Mouse (Mus musculus): Measurements from ENCODE around the gene Carhsp1. TPM values are rescaled to one million over a fixed set of nuclear protein-coding genes. Genes with fewer than 3 reads are reported as not detected.

Gene Carhsp1
- total and polyA plus RNA-seq, 2 experiments, result 55.6 to 126 TPM

- H3K27ac ChIP-seq (replicated peaks; ENCODE audit: insufficient read depth, low read depth, low read length), result no peak overlapping the region
- no peaks in the 10 kb centered on the region for H3K79me2 ChIP-seq (ENCODE audit: control insufficient read depth, insufficient read depth, low read length)
- H3K4me3 ChIP-seq (ENCODE audit: insufficient read depth, low read depth, low read length), result no peak overlapping the region
- DNase-seq (ENCODE audit: extremely low read depth, low read depth, low spot score), result no peak
- no peaks in the 10 kb centered on the region for H3K27me3 ChIP-seq (ENCODE audit: control insufficient read depth, insufficient read depth, low read length)
- no peaks in the 10 kb centered on the region for H3K4me1 ChIP-seq (ENCODE audit: control insufficient read depth, insufficient read depth, low read length)
- no peak for TF ChIP-seq POLR2A (IDR thresholded peaks at IDR 0.05; ENCODE audit: extremely low read depth, insufficient read depth, low read length)
- TF ChIP-seq CTCF (IDR thresholded peaks at IDR 0.05; ENCODE audit: low read depth, low read length), result no peak
- no peak overlapping the region for H3K9ac ChIP-seq (ENCODE audit: low read depth, low read length)
- peaks cover 64% of the 10 kb centered on the region for H3K36me3 ChIP-seq (ENCODE audit: control insufficient read depth, insufficient read depth, low read length)
- WGBS, result 95% methylated on average over 3 of the region's 3 CpGs
These were observed 21.9 kb downstream of the Carhsp1 start for GRCm38 (mm10) chr16:8650007-8650406.

- H3K27ac ChIP-seq (replicated peaks; ENCODE audit: insufficient read depth, low read depth, low read length), result no peak overlapping the region
- H3K79me2 ChIP-seq (ENCODE audit: control insufficient read depth, insufficient read depth, low read length), result 0 out of 2 replicates have a peak, but pooled peaks cover 3% of the 10 kb centered on the region
- H3K27me3 ChIP-seq (ENCODE audit: control insufficient read depth, insufficient read depth, low read length), result no peaks in the 10 kb centered on the region
- no peak overlapping the region for H3K9ac ChIP-seq (ENCODE audit: low read depth, low read length)
- 70% methylated on average over 6 of the region's 6 CpGs for WGBS
- TF ChIP-seq POLR2A (IDR thresholded peaks at IDR 0.05; ENCODE audit: extremely low read depth, insufficient read depth, low read length), result no peak
- no peak for TF ChIP-seq CTCF (IDR thresholded peaks at IDR 0.05; ENCODE audit: low read depth, low read length)
- DNase-seq (ENCODE audit: extremely low read depth, low read depth, low spot score), result no peak
- H3K4me1 ChIP-seq (ENCODE audit: control insufficient read depth, insufficient read depth, low read length), result no peaks in the 10 kb centered on the region
- peaks cover 68% of the 10 kb centered on the region for H3K36me3 ChIP-seq (ENCODE audit: control insufficient read depth, insufficient read depth, low read length)
- no peak overlapping the region for H3K4me3 ChIP-seq (ENCODE audit: insufficient read depth, low read depth, low read length)
These were observed 26.4 kb downstream of the Carhsp1 start for GRCm38 (mm10) chr16:8645546-8645945.

GRCm38 (mm10) chr16:8643855-8644254 lies 28.1 kb downstream of the Carhsp1 start:
- Histone ChIP-seq H3K9ac (ENCODE audit: low read depth, low read length) (no peak overlapping the region), H3K36me3 (ENCODE audit: control insufficient read depth, insufficient read depth, low read length) (peaks cover 54% of the 10 kb centered on the region), H3K27ac (replicated peaks; ENCODE audit: insufficient read depth, low read depth, low read length) (no peak overlapping the region), H3K4me1 (ENCODE audit: control insufficient read depth, insufficient read depth, low read length) (peaks cover 4% of the 10 kb centered on the region), H3K79me2 (ENCODE audit: control insufficient read depth, insufficient read depth, low read length) (peaks cover 8% of the 10 kb centered on the region), H3K4me3 (ENCODE audit: insufficient read depth, low read depth, low read length) (no peak overlapping the region), H3K27me3 (ENCODE audit: control insufficient read depth, insufficient read depth, low read length) (no peaks in the 10 kb centered on the region)
- DNase-seq (ENCODE audit: extremely low read depth, low read depth, low spot score), result peak; percentile 54
- 81% methylated on average over 2 of the region's 2 CpGs for WGBS
- no peak for TF ChIP-seq POLR2A (IDR thresholded peaks at IDR 0.05; ENCODE audit: extremely low read depth, insufficient read depth, low read length)
- TF ChIP-seq CTCF (IDR thresholded peaks at IDR 0.05; ENCODE audit: low read depth, low read length), result peak; percentile 83

DNA sequence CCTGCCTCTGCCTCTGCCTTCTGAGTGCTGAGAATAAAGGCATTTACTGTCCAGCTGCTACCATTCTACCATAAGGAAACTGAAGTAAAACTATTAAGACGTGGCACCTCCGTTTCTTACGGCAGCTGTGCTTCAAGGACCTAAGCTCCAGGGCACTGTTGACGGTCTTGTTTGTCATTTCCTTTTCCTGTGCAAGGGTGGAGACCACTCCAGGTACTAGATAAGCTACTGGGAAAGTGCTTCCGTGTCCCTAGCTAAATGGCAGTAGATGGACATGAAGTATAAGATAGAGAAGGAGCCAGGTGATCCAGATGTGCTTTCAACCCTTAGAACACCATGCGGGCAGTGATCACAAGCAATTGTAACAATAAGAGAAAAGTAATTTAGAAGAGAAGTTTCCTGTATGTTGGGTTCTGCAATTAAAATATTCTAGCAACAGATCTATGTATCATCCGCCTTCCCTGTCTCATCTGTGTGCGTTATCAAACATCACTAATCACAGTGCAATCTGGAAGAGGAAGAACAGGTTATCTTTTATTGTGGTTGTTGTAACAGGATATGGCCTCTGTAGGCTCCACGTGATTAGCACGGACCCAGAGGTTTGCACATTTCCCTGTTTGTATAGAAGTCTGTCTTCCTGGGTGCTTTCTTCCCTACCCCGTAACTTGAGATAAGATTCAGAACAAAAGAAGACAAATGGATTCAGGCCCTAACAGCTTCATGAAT lies 32.3 kb downstream of the Carhsp1 start:
- 74% methylated on average over 11 of the region's 11 CpGs for WGBS
- Histone ChIP-seq H3K4me1 (ENCODE audit: control insufficient read depth, insufficient read depth, low read length) (peaks cover 11% of the 10 kb centered on the region), H3K4me3 (ENCODE audit: insufficient read depth, low read depth, low read length) (no peak overlapping the region), H3K36me3 (ENCODE audit: control insufficient read depth, insufficient read depth, low read length) (peaks cover 14% of the 10 kb centered on the region), H3K9ac (ENCODE audit: low read depth, low read length) (no peak overlapping the region), H3K27me3 (ENCODE audit: control insufficient read depth, insufficient read depth, low read length) (no peaks in the 10 kb centered on the region), H3K27ac (replicated peaks; ENCODE audit: insufficient read depth, low read depth, low read length) (no peak overlapping the region), H3K79me2 (ENCODE audit: control insufficient read depth, insufficient read depth, low read length) (peaks cover 20% of the 10 kb centered on the region)
- TF ChIP-seq POLR2A (IDR thresholded peaks at IDR 0.05; ENCODE audit: extremely low read depth, insufficient read depth, low read length), result no peak
- TF ChIP-seq CTCF (IDR thresholded peaks at IDR 0.05; ENCODE audit: low read depth, low read length), result no peak
- DNase-seq (ENCODE audit: extremely low read depth, low read depth, low spot score), result no peak

DNA sequence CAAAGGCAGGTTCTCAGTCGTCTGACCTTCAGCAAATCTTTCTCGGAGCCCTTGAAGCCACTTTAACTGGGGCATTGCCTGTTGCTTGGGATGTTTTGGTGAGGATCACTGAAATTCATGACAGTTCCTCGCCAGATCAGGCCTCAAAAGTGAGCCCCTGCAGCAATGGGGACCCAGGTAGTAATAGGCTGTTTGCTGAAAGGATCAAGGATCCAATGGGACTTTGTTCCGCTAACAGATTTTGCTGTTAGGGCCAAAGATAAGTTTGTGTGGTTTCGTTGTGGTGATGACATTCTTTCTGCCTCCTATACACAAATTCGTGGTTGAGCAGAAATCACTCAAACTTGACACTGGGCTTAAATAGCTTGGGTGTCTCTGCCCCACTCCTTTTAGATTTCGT lies 33.8 kb downstream of the Carhsp1 start:
- Histone ChIP-seq H3K9ac (ENCODE audit: low read depth, low read length) (peak overlapping the region; percentile 95), H3K27me3 (ENCODE audit: control insufficient read depth, insufficient read depth, low read length) (no peaks in the 10 kb centered on the region), H3K79me2 (ENCODE audit: control insufficient read depth, insufficient read depth, low read length) (peaks cover 20% of the 10 kb centered on the region), H3K4me1 (ENCODE audit: control insufficient read depth, insufficient read depth, low read length) (peaks cover 11% of the 10 kb centered on the region), H3K4me3 (ENCODE audit: insufficient read depth, low read depth, low read length) (peak overlapping the region; percentile 89), H3K36me3 (ENCODE audit: control insufficient read depth, insufficient read depth, low read length) (peaks cover 3% of the 10 kb centered on the region), H3K27ac (replicated peaks; ENCODE audit: insufficient read depth, low read depth, low read length) (peak overlapping the region; percentile 87)
- 10% methylated on average over 7 of the region's 7 CpGs for WGBS
- TF ChIP-seq POLR2A (IDR thresholded peaks at IDR 0.05; ENCODE audit: extremely low read depth, insufficient read depth, low read length) (no peak), CTCF (IDR thresholded peaks at IDR 0.05; ENCODE audit: low read depth, low read length) (no peak)
- DNase-seq (ENCODE audit: extremely low read depth, low read depth, low spot score), result peak; percentile 87
